Mouse (Mus musculus) midbrain, postnatal 0 days (tissue): ENCODE results near the gene Plpp2. TPM values are rescaled to one million over a fixed set of nuclear protein-coding genes. Genes with fewer than 3 reads are reported as not detected.

Source experiments
- ATAC-seq: fragments of 200-750 bp; cut with Nextera tagmentation; 2 replicates; pipeline ENCODE4 v1.8.0; 2017; ENCODE audit warnings: moderate number of reproducible peaks, mild to moderate bottlenecking, moderate TSS enrichment, moderate library complexity; ENCODE audit not compliant: low FRiP score
- DNase-seq: peaks from one replicate; pipeline ENCODE4 v3.0.0-alpha.2; 2015; ENCODE audit warnings: low spot score
- H3K27ac ChIP-seq: fragments of 300-500 bp; sonication (generic); 2 replicates; pipeline ENCODE4 v1.5.1; 2014; ENCODE audit warnings: low read depth, mild to moderate bottlenecking, low read length, mixed read lengths
- H3K27me3 ChIP-seq: fragments of 300-500 bp; sonication (generic); 2 replicates; pipeline ENCODE4 v1.6.1; 2014; ENCODE audit warnings: low read length, control low read depth, mixed read lengths; ENCODE audit not compliant: insufficient read depth
- H3K36me3 ChIP-seq: fragments of 300-500 bp; sonication (generic); 2 replicates; pipeline ENCODE4 v1.6.1; 2014; ENCODE audit warnings: low read length, control low read depth, mixed read lengths; ENCODE audit not compliant: insufficient read depth
- H3K4me1 ChIP-seq: fragments of 300-500 bp; sonication (generic); 2 replicates; pipeline ENCODE4 v1.6.1; 2014; ENCODE audit warnings: mild to moderate bottlenecking, control low read depth, antibody characterized with exemption, low read length, mixed read lengths; ENCODE audit not compliant: insufficient read depth
- H3K4me2 ChIP-seq: fragments of 300-500 bp; sonication (generic); 2 replicates; pipeline ENCODE4 v1.6.1; 2014; ENCODE audit warnings: low read depth, mild to moderate bottlenecking, low read length, mixed read lengths; ENCODE audit not compliant: poor library complexity, severe bottlenecking
- H3K4me3 ChIP-seq: fragments of 300-500 bp; sonication (generic); 2 replicates; pipeline ENCODE4 v1.5.1; 2014; ENCODE audit warnings: low read depth, mild to moderate bottlenecking, low read length, moderate library complexity
- H3K9ac ChIP-seq: fragments of 300-500 bp; sonication (generic); replicated peaks from 2 replicates; pipeline ENCODE4 v1.6.1; 2014; ENCODE audit warnings: mild to moderate bottlenecking, low read length, moderate library complexity, mixed read lengths; ENCODE audit not compliant: poor library complexity, severe bottlenecking
- H3K9me3 ChIP-seq: fragments of 300-500 bp; sonication (generic); 2 replicates; pipeline ENCODE4 v1.6.1; 2016; ENCODE audit warnings: low read length, control low read depth
- CTCF ChIP-seq: IDR thresholded peaks from 2 replicates; pipeline ENCODE4 v1.5.1; 2016; ENCODE audit warnings: antibody characterized with exemption, mild to moderate bottlenecking
- WGBS: fragments of 180-500 bp; shearing (Covaris S2); extraction: QIAGEN DNeasy Blood & Tissue Kit; methylation state at CpG from one replicate; pipeline ENCODE4 v1.1.7; 2014; 5-methylcytosine and 5-hydroxymethylcytosine counted together
- polyA plus RNA-seq: library from polyadenylated mRNA; unstranded; fragments of >200 nt; fragmentation: Nextera tagmentation; extraction: Ambion mirVana; gene quantifications from 2 replicates; pipeline ENCODE4 v1.2.1, GENCODE M21; 2015
- total RNA-seq: library from RNA; depleted of rRNA; stranded (reverse); fragments of >200 nt; gene quantifications from 2 replicates; pipeline ENCODE4 v1.2.3, GENCODE M21; 2014

Plpp2 gene
- total and polyA plus RNA-seq, 2 experiments from 2014 or later, result 22.7 to 34.6 TPM

- DNase-seq, result no peak
- TF ChIP-seq CTCF, result no peak
- Histone ChIP-seq H3K27me3 (no peaks in the 10 kb centered on the region), H3K27ac (no peak overlapping the region), H3K4me2 (no peak overlapping the region), H3K9ac (no peak overlapping the region), H3K4me1 (no peaks in the 10 kb centered on the region), H3K4me3 (no peak overlapping the region), H3K9me3 (no peaks in the 10 kb centered on the region), H3K36me3 (peaks cover 89% of the 10 kb centered on the region)
- ATAC-seq, result no peak
- 85% methylated on average over 9 of the region's 9 CpGs for WGBS
Observed at GRCm38 (mm10) chr10:79543884-79544597, 10.4 kb upstream of the Plpp2 start.

- Histone ChIP-seq H3K9ac (no peak overlapping the region), H3K4me3 (no peak overlapping the region), H3K9me3 (no peaks in the 10 kb centered on the region), H3K27me3 (no peaks in the 10 kb centered on the region), H3K4me2 (no peak overlapping the region), H3K36me3 (peaks cover 74% of the 10 kb centered on the region), H3K4me1 (no peaks in the 10 kb centered on the region), H3K27ac (no peak overlapping the region)
- no peak for ATAC-seq
- no peak for DNase-seq
- no peak for TF ChIP-seq CTCF
- 94% methylated on average over 11 of the region's 11 CpGs for WGBS
Observed at GRCm38 (mm10) chr10:79542171-79542570, 8.6 kb upstream of the Plpp2 start.

GRCm38 (mm10) chr10:79541522-79541921 lies 7.9 kb upstream of the Plpp2 start:
- Histone ChIP-seq H3K36me3 (peaks cover 68% of the 10 kb centered on the region), H3K4me2 (no peak overlapping the region), H3K27me3 (no peaks in the 10 kb centered on the region), H3K27ac (no peak overlapping the region), H3K4me3 (no peak overlapping the region), H3K4me1 (no peaks in the 10 kb centered on the region), H3K9me3 (no peaks in the 10 kb centered on the region), H3K9ac (no peak overlapping the region)
- 63% methylated on average over 15 of the region's 15 CpGs for WGBS
- TF ChIP-seq CTCF, result no peak
- DNase-seq, result no peak
- no peak for ATAC-seq

- H3K9me3 ChIP-seq, result no peaks in the 10 kb centered on the region
- peaks cover 62% of the 10 kb centered on the region for H3K36me3 ChIP-seq
- ATAC-seq, result no peak
- no peak for TF ChIP-seq CTCF
- no peak overlapping the region for H3K4me2 ChIP-seq
- no peak overlapping the region for H3K4me3 ChIP-seq
- no peak overlapping the region for H3K27ac ChIP-seq
- no peak for DNase-seq
- H3K27me3 ChIP-seq, result no peaks in the 10 kb centered on the region
- no peak overlapping the region for H3K9ac ChIP-seq
- 97% methylated on average over 11 of the region's 11 CpGs for WGBS
- H3K4me1 ChIP-seq, result no peaks in the 10 kb centered on the region
Observed at GRCm38 (mm10) chr10:79540746-79541145, 7.2 kb upstream of the Plpp2 start.

- Histone ChIP-seq H3K4me3 (no peak overlapping the region), H3K9ac (no peak overlapping the region), H3K4me2 (no peak overlapping the region), H3K27ac (no peak overlapping the region; the same call in 1 of the 2 replicates), H3K27me3 (no peaks in the 10 kb centered on the region), H3K36me3 (peaks cover 54% of the 10 kb centered on the region), H3K9me3 (no peaks in the 10 kb centered on the region), H3K4me1 (no peaks in the 10 kb centered on the region)
- DNase-seq, result no peak
- ATAC-seq, result no peak
- WGBS, result 95% methylated on average over 16 of the region's 16 CpGs
- no peak for TF ChIP-seq CTCF
Observed at GRCm38 (mm10) chr10:79539701-79540495, 6.3 kb upstream of the Plpp2 start.

- no peak overlapping the region for H3K27ac ChIP-seq
- H3K27me3 ChIP-seq, result no peaks in the 10 kb centered on the region
- no peak overlapping the region for H3K9ac ChIP-seq
- no peaks in the 10 kb centered on the region for H3K9me3 ChIP-seq
- no peak overlapping the region for H3K4me3 ChIP-seq
- ATAC-seq (no peak), DNase-seq (no peak)
- H3K36me3 ChIP-seq, result peaks cover 44% of the 10 kb centered on the region
- no peaks in the 10 kb centered on the region for H3K4me1 ChIP-seq
- no peak overlapping the region for H3K4me2 ChIP-seq
- WGBS, result 79% methylated on average over 4 of the region's 4 CpGs
- no peak for TF ChIP-seq CTCF
Observed at GRCm38 (mm10) chr10:79538873-79539272, 5.3 kb upstream of the Plpp2 start.
